Mouse (Mus musculus): ENCODE data around the gene Syt7. TPM values are rescaled to one million over a fixed set of nuclear protein-coding genes. Genes with fewer than 3 reads are reported as not detected.
A peak's percentile ranks its signal among the peaks of the same experiment; 100 is the strongest.

The Syt7 gene
- 100 to 1,000 TPM; 331 to 365 TPM for total RNA-seq (2021)

DNA sequence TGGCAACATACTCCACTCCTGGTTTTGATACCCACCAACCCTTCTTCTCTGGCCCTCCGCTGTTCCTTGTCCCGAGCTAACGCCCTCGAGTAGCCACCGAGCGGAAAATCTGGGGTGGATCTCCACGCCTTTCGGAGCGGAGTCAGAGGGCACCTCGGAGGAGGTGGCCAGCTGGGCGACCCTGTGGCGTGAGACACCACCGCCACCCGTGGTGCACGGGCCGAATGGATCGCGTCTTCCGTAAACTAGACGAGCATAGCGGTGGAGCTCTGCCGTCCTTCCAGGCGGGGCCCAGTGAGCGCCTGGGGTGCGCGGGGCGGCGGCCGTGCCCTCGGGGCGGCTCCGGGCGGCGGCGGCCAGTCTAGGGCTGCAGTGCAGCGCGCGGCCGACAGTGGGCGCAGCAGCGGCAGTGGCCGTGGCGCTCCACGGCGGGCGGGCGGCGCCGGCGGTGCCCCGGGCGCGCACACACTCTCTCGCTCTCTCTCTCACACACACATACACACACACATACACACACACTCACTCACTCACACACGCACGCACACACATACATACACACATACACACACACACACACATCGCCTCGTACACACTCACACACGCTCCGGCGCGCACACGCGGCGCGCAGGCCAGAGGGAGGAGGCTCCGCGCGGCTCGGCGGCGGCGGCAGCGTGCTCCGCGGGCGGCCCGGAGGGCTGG lies at the start of gene Syt7:
Gene Syt7, plus strand, starts transcription at position 476 of the 699 bp plus-strand sequence.
- peak; percentile 81 to 87 for DNase-seq (ENCODE audit: low spot score in 2 of 2)
- intact Hi-C loops (cut with DNase I), result loop anchor here (2.0 kb wide), 1 partner anchor 48 kb away; no protein-coding TSS in a partner anchor

GRCm38 (mm10) chr19:10339271-10339670 lies 49.6 kb upstream of the Syt7 start:
- intact Hi-C loops (cut with DNase I), result no loop called here
- no peak for DNase-seq (ENCODE audit: low spot score in 2 of 2)

- intact Hi-C loops (cut with DNase I), result loop anchor here (2.0 kb wide), 1 partner anchor 48 kb away; the partner anchor contains the start of gene Syt7
- no peak for DNase-seq (ENCODE audit: low spot score in 2 of 2)
These were observed 48.2 kb upstream of the Syt7 start for GRCm38 (mm10) chr19:10340661-10341060.

- intact Hi-C loops (cut with DNase I), result loop anchor here (2.0 kb wide), 1 partner anchor 48 kb away; the partner anchor contains the start of gene Syt7
- peak; percentile 47 to 59 for DNase-seq (ENCODE audit: low spot score in 2 of 2)
These were observed 47.7 kb upstream of the Syt7 start for GRCm38 (mm10) chr19:10341152-10341551.

- DNase-seq (ENCODE audit: low spot score in 2 of 2), result peak; percentile 74 to 75
- intact Hi-C loops (cut with DNase I), result loop anchor here (2.0 kb wide), 1 partner anchor 47 kb away; the partner anchor contains the start of gene Syt7
These were observed 47.0 kb upstream of the Syt7 start for GRCm38 (mm10) chr19:10341817-10342439.

- no peak for DNase-seq (ENCODE audit: low spot score in 2 of 2)
- intact Hi-C loops (cut with DNase I), result no loop called here
These were observed 45.0 kb upstream of the Syt7 start for GRCm38 (mm10) chr19:10343866-10344265.

- DNase-seq (ENCODE audit: low spot score in 2 of 2), result no peak
- intact Hi-C loops (cut with DNase I), result no loop called here
These were observed 43.2 kb upstream of the Syt7 start for GRCm38 (mm10) chr19:10345696-10346095.

- no peak for DNase-seq (ENCODE audit: low spot score in 2 of 2)
- intact Hi-C loops (cut with DNase I), result no loop called here
These were observed 41.1 kb upstream of the Syt7 start for GRCm38 (mm10) chr19:10347628-10348273.

- intact Hi-C loops (cut with DNase I), result no loop called here
- no peak for DNase-seq (ENCODE audit: low spot score in 2 of 2)
These were observed 36.7 kb upstream of the Syt7 start for GRCm38 (mm10) chr19:10352218-10352617.

- DNase-seq (ENCODE audit: low spot score in 2 of 2), result no peak
- intact Hi-C loops (cut with DNase I), result no loop called here
These were observed 34.1 kb upstream of the Syt7 start for GRCm38 (mm10) chr19:10354830-10355229.

DNA sequence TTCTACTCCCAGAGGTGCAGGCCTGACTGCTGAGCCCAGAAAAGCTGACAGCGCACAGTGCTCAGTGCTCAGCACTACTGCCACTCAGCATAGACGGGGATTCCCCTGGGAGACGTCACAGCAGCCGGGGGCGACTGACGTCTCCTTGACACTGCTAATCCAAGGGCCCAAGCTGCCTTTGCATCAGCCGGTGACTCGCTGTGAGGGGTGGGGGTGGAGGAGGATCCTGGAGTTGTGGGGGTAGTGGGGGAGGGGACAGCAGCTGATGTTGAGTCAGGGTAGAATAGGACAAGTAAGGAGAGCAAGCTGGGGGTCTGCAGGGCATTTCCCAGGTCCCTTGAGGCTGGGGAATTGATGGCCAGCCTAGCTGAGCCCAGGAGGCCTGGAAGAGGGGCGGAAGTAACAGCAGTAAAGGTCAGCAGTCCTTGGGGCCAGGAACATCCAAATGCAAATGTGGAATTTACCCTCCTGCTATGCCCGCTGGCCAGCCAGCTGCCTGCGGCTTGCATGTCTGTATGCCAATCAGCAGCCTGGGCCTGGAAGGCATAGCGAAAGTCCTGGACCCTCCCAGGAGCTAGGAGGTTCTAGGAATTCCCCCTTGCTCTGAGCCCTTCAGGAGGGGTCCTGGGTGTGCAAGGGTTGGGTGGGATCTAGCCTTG lies 31.9 kb upstream of the Syt7 start:
- no peak for DNase-seq (ENCODE audit: low spot score in 2 of 2)
- intact Hi-C loops (cut with DNase I), result no loop called here

DNA sequence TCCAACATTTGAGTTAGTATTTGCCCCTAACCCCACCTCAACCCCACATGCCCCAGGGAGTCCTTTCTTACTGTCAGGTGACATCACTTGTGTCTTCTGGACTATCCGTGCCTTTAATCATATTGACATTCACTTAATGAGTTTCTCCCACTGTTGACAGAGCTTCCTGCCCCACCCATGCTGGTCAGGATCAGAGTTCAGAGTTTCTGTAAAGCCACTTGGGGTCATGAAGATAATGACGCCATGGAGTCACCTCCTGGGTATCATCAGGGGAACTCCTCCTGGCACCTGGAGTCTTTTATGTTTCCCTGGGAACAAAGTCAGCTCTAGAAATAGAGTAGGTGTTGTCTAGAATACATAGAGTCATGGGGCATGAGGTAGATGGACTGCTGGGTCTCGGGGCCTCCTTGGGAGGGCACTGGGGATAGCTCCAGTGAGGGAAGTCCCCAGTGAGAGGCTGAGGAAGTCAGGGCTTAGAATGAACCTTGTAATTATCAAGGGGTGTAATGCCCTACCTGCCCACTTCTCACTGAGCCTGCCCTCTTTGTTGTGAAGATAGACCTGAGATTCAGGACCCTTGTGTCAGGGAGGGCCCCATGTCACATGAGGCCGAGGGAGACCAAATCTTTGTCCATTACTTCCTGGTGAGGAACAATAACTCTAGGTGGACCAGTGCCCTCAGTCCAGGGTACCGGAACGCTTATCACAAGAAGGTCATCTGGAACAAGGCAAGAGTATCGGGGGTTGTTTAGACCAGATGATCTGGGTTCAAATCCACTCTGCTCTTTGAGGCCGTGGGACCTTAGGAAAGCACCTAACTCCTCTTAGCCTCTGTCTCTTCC lies 29.6 kb upstream of the Syt7 start:
- intact Hi-C loops (cut with DNase I), result no loop called here
- no peak for DNase-seq (ENCODE audit: low spot score in 2 of 2)

- intact Hi-C loops (cut with DNase I), result no loop called here
- DNase-seq (ENCODE audit: low spot score in 2 of 2), result peak; percentile 45 to 58
These were observed 26.3 kb upstream of the Syt7 start for GRCm38 (mm10) chr19:10362473-10363129.

DNA sequence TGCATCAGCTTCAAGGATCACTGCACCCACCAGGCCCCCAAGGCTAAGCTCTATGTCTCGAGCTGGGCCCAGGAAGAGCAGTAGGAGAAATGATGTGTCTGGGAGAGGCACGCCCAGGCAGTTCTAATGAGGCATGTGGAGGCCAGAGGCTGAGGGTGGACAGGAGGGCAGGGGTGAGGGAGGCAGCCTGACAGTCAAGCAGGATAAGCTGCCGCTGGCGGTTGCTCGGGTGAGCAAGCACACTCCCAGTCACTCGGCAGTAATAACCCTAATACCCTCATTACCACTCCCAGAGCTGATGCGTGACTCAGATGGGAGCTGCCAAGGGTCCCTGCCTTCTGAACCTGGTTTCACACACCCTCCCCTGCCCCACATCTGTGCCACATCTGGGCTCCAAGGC lies 25.0 kb upstream of the Syt7 start:
- intact Hi-C loops (cut with DNase I), result no loop called here
- no peak for DNase-seq (ENCODE audit: low spot score in 2 of 2)

GRCm38 (mm10) chr19:10366116-10366845 lies 22.6 kb upstream of the Syt7 start:
- DNase-seq (ENCODE audit: low spot score in 2 of 2), result no peak
- intact Hi-C loops (cut with DNase I), result no loop called here

DNA sequence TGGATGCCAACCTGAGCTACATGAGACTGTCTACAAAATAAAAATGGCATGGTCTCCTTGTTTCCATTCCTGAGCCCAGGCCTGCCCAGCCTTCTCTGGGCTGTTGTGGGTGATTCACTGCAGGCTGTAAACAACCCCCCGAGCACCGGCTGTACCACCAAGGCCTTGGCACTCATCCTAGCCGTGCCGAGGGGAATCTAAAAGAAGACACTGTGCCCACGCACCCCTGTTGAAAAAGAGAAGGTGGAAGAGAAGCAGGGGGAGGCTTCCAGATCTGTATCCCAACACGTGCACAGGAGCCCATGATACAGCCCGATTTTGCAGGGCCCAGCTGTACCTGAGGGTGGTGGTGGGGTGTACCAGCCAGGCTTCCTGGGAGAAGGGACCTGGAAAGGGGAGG lies 21.1 kb upstream of the Syt7 start:
- DNase-seq (ENCODE audit: low spot score in 2 of 2), result peak; percentile 84 to 87
- intact Hi-C loops (cut with DNase I), result no loop called here

DNA sequence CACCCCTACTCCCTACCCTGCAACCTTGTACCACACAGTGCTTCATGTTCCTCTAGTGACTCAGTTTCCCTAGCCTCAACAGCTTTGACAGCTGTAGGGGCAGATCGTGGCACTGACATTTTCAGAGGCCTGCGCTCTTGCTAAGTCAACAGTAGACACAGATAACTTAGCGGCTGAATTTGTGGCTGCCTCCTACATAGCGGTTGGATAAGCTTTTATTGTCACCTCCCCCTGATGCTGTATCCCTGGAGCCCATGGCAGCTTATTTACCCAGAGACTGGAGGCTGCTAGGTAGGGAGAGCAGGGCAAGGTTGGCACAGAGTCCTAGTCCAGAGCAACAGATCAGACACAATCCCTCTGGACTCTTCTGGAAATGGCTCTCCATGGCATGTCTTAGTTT lies 19.0 kb upstream of the Syt7 start:
- intact Hi-C loops (cut with DNase I), result no loop called here

GRCm38 (mm10) chr19:10373191-10373590 lies 15.7 kb upstream of the Syt7 start:
- intact Hi-C loops (cut with DNase I), result no loop called here
- DNase-seq (ENCODE audit: low spot score in 2 of 2), result no peak

More for the DNA sequence above, 19.0 kb upstream of the Syt7 start:
- no peak for DNase-seq (ENCODE audit: low spot score in 2 of 2)

Data from left cerebral cortex, postnatal 36 days (tissue).